Mouse (Mus musculus): ENCODE data around the gene Traf4. TPM values are rescaled to one million over a fixed set of nuclear protein-coding genes. Genes with fewer than 3 reads are reported as not detected.

Traf4 gene
- total and polyA plus RNA-seq, 2 experiments from 2014 or later: 71.1 to 89.5 TPM

- H3K36me3 ChIP-seq (ENCODE audit: insufficient read depth, low read length): no peaks in the 10 kb centered on the region
- DNase-seq (ENCODE audit: low spot score) (no peak), ATAC-seq (ENCODE audit: low FRiP score) (no peak)
- peak; percentile 19; the same call in 1 of the 2 replicates for TF ChIP-seq CTCF (IDR thresholded peaks at IDR 0.05)
- no peak overlapping the region for H3K27ac ChIP-seq (ENCODE audit: low read depth, low read length)
- WGBS: 60% methylated on average over 4 of the region's 4 CpGs
- H3K9me3 ChIP-seq (ENCODE audit: low read length): no peaks in the 10 kb centered on the region
- H3K27me3 ChIP-seq (ENCODE audit: insufficient read depth, low read length): no peaks in the 10 kb centered on the region
- no peak overlapping the region for H3K9ac ChIP-seq (replicated peaks; ENCODE audit: low read length, poor library complexity, severe bottlenecking)
- no peak overlapping the region for H3K4me3 ChIP-seq (ENCODE audit: low read depth, low read length)
- H3K4me1 ChIP-seq (ENCODE audit: insufficient read depth, low read length): no peaks in the 10 kb centered on the region
- no peak overlapping the region for H3K4me2 ChIP-seq (ENCODE audit: low read depth, low read length, poor library complexity, severe bottlenecking)
Measured at GRCm38 (mm10) chr11:78171328-78171727, 5.9 kb upstream of the Traf4 start.

GRCm38 (mm10) chr11:78170306-78170705, 4.9 kb upstream of the Traf4 start:
- no peaks in the 10 kb centered on the region for H3K36me3 ChIP-seq (ENCODE audit: insufficient read depth, low read length)
- DNase-seq (ENCODE audit: low spot score) (no peak), ATAC-seq (ENCODE audit: low FRiP score) (no peak)
- H3K4me3 ChIP-seq (ENCODE audit: low read depth, low read length): no peak overlapping the region
- H3K9me3 ChIP-seq (ENCODE audit: low read length): no peaks in the 10 kb centered on the region
- WGBS: 93% methylated on average over 15 of the region's 15 CpGs
- no peak for TF ChIP-seq CTCF (IDR thresholded peaks at IDR 0.05)
- peaks cover 7% of the 10 kb centered on the region; the same call in 1 of the 2 replicates for H3K4me1 ChIP-seq (ENCODE audit: insufficient read depth, low read length)
- no peak overlapping the region for H3K9ac ChIP-seq (replicated peaks; ENCODE audit: low read length, poor library complexity, severe bottlenecking)
- no peak overlapping the region for H3K4me2 ChIP-seq (ENCODE audit: low read depth, low read length, poor library complexity, severe bottlenecking)
- no peaks in the 10 kb centered on the region for H3K27me3 ChIP-seq (ENCODE audit: insufficient read depth, low read length)
- H3K27ac ChIP-seq (ENCODE audit: low read depth, low read length): no peak overlapping the region

- Histone ChIP-seq H3K4me3 (ENCODE audit: low read depth, low read length) (no peak overlapping the region), H3K9me3 (ENCODE audit: low read length) (no peaks in the 10 kb centered on the region), H3K27me3 (ENCODE audit: insufficient read depth, low read length) (no peaks in the 10 kb centered on the region), H3K27ac (ENCODE audit: low read depth, low read length) (no peak overlapping the region), H3K4me2 (ENCODE audit: low read depth, low read length, poor library complexity, severe bottlenecking) (no peak overlapping the region), H3K9ac (replicated peaks; ENCODE audit: low read length, poor library complexity, severe bottlenecking) (no peak overlapping the region), H3K36me3 (ENCODE audit: insufficient read depth, low read length) (no peaks in the 10 kb centered on the region), H3K4me1 (ENCODE audit: insufficient read depth, low read length) (peaks cover 7% of the 10 kb centered on the region; the same call in 1 of the 2 replicates)
- TF ChIP-seq CTCF (IDR thresholded peaks at IDR 0.05): no peak
- WGBS: 62% methylated on average over 19 of the region's 19 CpGs
- ATAC-seq (ENCODE audit: low FRiP score): no peak
- DNase-seq (ENCODE audit: low spot score): no peak
Measured at GRCm38 (mm10) chr11:78168541-78169468, 3.4 kb upstream of the Traf4 start.

- Histone ChIP-seq H3K9ac (replicated peaks; ENCODE audit: low read length, poor library complexity, severe bottlenecking) (no peak overlapping the region), H3K27me3 (ENCODE audit: insufficient read depth, low read length) (no peaks in the 10 kb centered on the region), H3K9me3 (ENCODE audit: low read length) (no peaks in the 10 kb centered on the region), H3K4me1 (ENCODE audit: insufficient read depth, low read length) (peaks cover 16% of the 10 kb centered on the region), H3K4me3 (ENCODE audit: low read depth, low read length) (no peak overlapping the region), H3K27ac (ENCODE audit: low read depth, low read length) (no peak overlapping the region), H3K36me3 (ENCODE audit: insufficient read depth, low read length) (no peaks in the 10 kb centered on the region), H3K4me2 (ENCODE audit: low read depth, low read length, poor library complexity, severe bottlenecking) (no peak overlapping the region)
- WGBS: 88% methylated on average over 14 of the region's 14 CpGs
- no peak for TF ChIP-seq CTCF (IDR thresholded peaks at IDR 0.05)
- DNase-seq (ENCODE audit: low spot score) (no peak), ATAC-seq (ENCODE audit: low FRiP score) (no peak)
Measured at GRCm38 (mm10) chr11:78167257-78167959, 2.0 kb upstream of the Traf4 start.

- H3K27ac ChIP-seq (ENCODE audit: low read depth, low read length): no peak overlapping the region
- 71% methylated on average over 6 of the region's 6 CpGs for WGBS
- ATAC-seq (ENCODE audit: low FRiP score): no peak
Measured at GRCm38 (mm10) chr11:78166640-78167039, 1.3 kb upstream of the Traf4 start.

More at GRCm38 (mm10) chr11:78166640-78167039, 1.3 kb upstream of the Traf4 start:
- Histone ChIP-seq H3K9ac (replicated peaks; ENCODE audit: low read length, poor library complexity, severe bottlenecking) (no peak overlapping the region), H3K4me2 (ENCODE audit: low read depth, low read length, poor library complexity, severe bottlenecking) (no peak overlapping the region), H3K4me3 (ENCODE audit: low read depth, low read length) (no peak overlapping the region), H3K4me1 (ENCODE audit: insufficient read depth, low read length) (peaks cover 16% of the 10 kb centered on the region), H3K27me3 (ENCODE audit: insufficient read depth, low read length) (no peaks in the 10 kb centered on the region), H3K36me3 (ENCODE audit: insufficient read depth, low read length) (peaks cover 6% of the 10 kb centered on the region; the same call in 1 of the 2 replicates), H3K9me3 (ENCODE audit: low read length) (no peaks in the 10 kb centered on the region)
- DNase-seq (ENCODE audit: low spot score): no peak
- TF ChIP-seq CTCF (IDR thresholded peaks at IDR 0.05): no peak
